Mouse (Mus musculus): Measurements from ENCODE around the gene Plekhn1.

DNA sequence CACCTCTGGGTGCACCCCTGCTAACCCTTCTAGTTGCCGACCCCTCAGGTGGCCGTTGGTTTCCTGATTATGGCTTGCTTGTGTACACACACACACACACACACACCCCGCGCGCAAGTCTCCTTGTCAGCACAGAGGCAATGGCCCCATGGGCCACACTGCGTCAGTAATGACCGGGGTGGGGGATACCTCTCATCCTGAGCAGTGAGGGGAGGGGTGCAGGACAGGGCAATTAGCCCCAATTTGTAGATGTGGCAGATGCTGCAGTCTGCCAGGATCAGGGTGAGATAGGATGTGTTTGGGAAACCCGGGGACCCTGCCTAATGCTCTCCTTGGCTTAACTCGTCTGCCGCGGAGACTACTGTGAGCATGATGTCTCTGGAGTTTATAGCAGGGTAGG, 14.9 kb upstream of the Plekhn1 start:
- TF ChIP-seq USF1 (IDR thresholded peaks at IDR 0.05; ENCODE audit: low read depth, low read length) (no peak), EP300 (IDR thresholded peaks at IDR 0.05; ENCODE audit: low read depth in 1 of 2, low read length in 2 of 2) (no peak), CTCF (IDR thresholded peaks at IDR 0.05 in 2 of 3, conservative IDR thresholded peaks at IDR 0.05 in 1 of 3; ENCODE audit: control insufficient read depth in 1 of 3, insufficient read depth in 1 of 3, low read depth in 2 of 3, low read length in 3 of 3, poor library complexity in 1 of 3, severe bottlenecking in 1 of 3) (no peak)

Measured in MEL (cell line).